Mouse (Mus musculus): Measurements from ENCODE around the gene Fam214a.

GRCm38 (mm10) chr9:75043191-75043590, 90.5 kb downstream of the Fam214a start:
- TF ChIP-seq CTCF (IDR thresholded peaks at IDR 0.05; ENCODE audit: low read depth, low read length) (no peak), POLR2A (IDR thresholded peaks at IDR 0.05; ENCODE audit: extremely low read depth, insufficient read depth, low read length) (no peak)
